8 mouse cellular contexts compared by ENCODE assay signal in the genomic region with DNA sequence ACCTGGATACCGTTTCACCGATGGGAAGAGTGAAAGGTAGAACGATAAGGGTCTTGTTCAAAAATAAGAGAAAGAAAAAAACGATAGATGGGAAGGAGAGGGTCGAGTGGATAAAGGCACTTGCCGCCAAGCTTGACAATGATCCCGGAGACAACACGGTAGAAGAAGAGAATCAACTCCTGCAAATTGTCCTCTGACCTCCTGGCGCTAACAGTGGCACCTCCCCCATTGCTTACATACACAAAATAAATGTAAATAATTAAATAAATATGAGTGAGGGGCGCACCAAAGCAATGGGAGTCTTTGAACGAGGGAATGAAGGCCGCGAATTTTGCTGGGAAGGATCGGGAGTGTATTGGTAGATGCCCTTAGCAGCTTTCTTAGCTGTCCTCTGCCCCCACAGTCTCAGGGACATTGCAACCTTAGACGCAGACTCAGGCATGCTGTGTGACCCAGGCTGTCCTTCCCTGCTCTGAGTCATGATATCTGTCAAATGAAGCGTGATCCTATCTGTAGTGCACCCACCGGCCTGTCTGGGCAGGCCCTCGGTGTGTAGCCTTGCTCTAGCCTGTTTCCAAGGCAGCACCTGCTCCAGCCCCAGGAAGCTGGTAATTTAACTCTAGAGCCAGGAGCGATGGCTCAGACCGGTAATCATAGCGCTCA. TPM values are rescaled to one million over a fixed set of nuclear protein-coding genes. Genes with fewer than 3 reads are reported as not detected.
DNase-seq lines count a peak whose midpoint lies in the region; ATAC-seq lines count a peak whose summit lies in the region.

No protein-coding gene starts in this region.

- no peaks in the 10 kb centered on the region for H3K9me3 ChIP-seq in heart, embryonic 15.5 days (replicated peaks)
- no peaks in the 10 kb centered on the region for H3K9me3 ChIP-seq in midbrain, embryonic 11.5 days (ENCODE audit: control insufficient read depth, low read length)

- H3K4me1 ChIP-seq in heart, embryonic 15.5 days (replicated peaks): peaks cover 50% of the 10 kb centered on the region
- peaks cover 11% of the 10 kb centered on the region for H3K4me1 ChIP-seq in midbrain, embryonic 11.5 days (ENCODE audit: control insufficient read depth, insufficient read depth, low read length)

- peak overlapping the region; percentile 84 for H3K4me3 ChIP-seq in heart, embryonic 15.5 days
- peak overlapping the region; percentile 53 for H3K4me3 ChIP-seq in midbrain, embryonic 11.5 days (ENCODE audit: low read depth, low read length)

- 13% methylated on average over 21 of the region's 21 CpGs for WGBS in heart, embryonic 15.5 days
- 13% methylated on average over 21 of the region's 21 CpGs for WGBS in midbrain, embryonic 11.5 days

- no peak for ATAC-seq in heart, embryonic 15.5 days (replicated peaks; ENCODE audit: insufficient number of reproducible peaks, insufficient read depth, low FRiP score, low read depth)
- no peak for ATAC-seq in midbrain, embryonic 11.5 days (ENCODE audit: low FRiP score)

- no peaks in the 10 kb centered on the region for H3K36me3 ChIP-seq in heart, embryonic 15.5 days
- no peaks in the 10 kb centered on the region for H3K36me3 ChIP-seq in midbrain, embryonic 11.5 days (ENCODE audit: control insufficient read depth, insufficient read depth, low read length)

- H3K4me2 ChIP-seq in heart, embryonic 15.5 days: peak overlapping the region; percentile 90
- peak overlapping the region; percentile 72 for H3K4me2 ChIP-seq in midbrain, embryonic 11.5 days

- 0 out of 2 replicates have a peak overlapping the region, but pooled peaks have one; percentile 77 for H3K27ac ChIP-seq in heart, embryonic 15.5 days
- no peak overlapping the region for H3K27ac ChIP-seq in midbrain, embryonic 11.5 days (ENCODE audit: low read depth, low read length)

- H3K27me3 ChIP-seq in heart, embryonic 15.5 days: no peaks in the 10 kb centered on the region; the same call in 1 of the 2 replicates
- H3K27me3 ChIP-seq in midbrain, embryonic 11.5 days (ENCODE audit: control insufficient read depth, insufficient read depth, low read length): peaks cover 29% of the 10 kb centered on the region

- peak overlapping the region; percentile 81 for H3K9ac ChIP-seq in heart, embryonic 15.5 days
- H3K9ac ChIP-seq in midbrain, embryonic 11.5 days (ENCODE audit: low read length): peak overlapping the region; percentile 54

- peak; percentile 94 for DNase-seq in heart, adult 11 months
- no peak for DNase-seq in heart, postnatal 4 days
- DNase-seq in urinary bladder, postnatal 36 days (ENCODE audit: low spot score in 2 of 2): peak; percentile 64 to 72
- DNase-seq in urinary bladder, postnatal 4 days (ENCODE audit: low spot score in 2 of 2): no peak
- peak; percentile 89 for DNase-seq in midbrain, embryonic 11.5 days (ENCODE audit: low spot score, missing footprints)
- DNase-seq in thymus, postnatal 14 days: no peak
- DNase-seq in right cerebral cortex, adult 18-20 months: no peak

RNA-seq across cellular contexts. Expression of a gene that starts 0.5 kb away (rescaled TPM):
- 10 to 100 TPM; 21.6 to 22.4 TPM for total RNA-seq in heart, postnatal 4 days (2021)
- polyA plus RNA-seq in heart, embryonic 15.5 days (2015; fragmentation: Nextera tagmentation; extraction: Ambion mirVana): 11.6 and 16.0 TPM in 2 replicates
- 4.8 and 5.7 TPM in 2 replicates for polyA plus RNA-seq in midbrain, embryonic 11.5 days (2014; fragmentation: Nextera tagmentation; extraction: Ambion mirVana)

Comparison
In these comparisons a context has a peak if more than half of its experiments do, and no peak if none do; other contexts are left out.
1. DNase-seq: peak in heart, adult 11 months (single experiment), urinary bladder, postnatal 36 days (2 of 2) and midbrain, embryonic 11.5 days (single experiment); none in heart, postnatal 4 days (single experiment), urinary bladder, postnatal 4 days (0 of 2), thymus, postnatal 14 days (single experiment) and right cerebral cortex, adult 18-20 months (single experiment).